ENCODE assay signal across 8 mouse cellular contexts in the genomic region with DNA sequence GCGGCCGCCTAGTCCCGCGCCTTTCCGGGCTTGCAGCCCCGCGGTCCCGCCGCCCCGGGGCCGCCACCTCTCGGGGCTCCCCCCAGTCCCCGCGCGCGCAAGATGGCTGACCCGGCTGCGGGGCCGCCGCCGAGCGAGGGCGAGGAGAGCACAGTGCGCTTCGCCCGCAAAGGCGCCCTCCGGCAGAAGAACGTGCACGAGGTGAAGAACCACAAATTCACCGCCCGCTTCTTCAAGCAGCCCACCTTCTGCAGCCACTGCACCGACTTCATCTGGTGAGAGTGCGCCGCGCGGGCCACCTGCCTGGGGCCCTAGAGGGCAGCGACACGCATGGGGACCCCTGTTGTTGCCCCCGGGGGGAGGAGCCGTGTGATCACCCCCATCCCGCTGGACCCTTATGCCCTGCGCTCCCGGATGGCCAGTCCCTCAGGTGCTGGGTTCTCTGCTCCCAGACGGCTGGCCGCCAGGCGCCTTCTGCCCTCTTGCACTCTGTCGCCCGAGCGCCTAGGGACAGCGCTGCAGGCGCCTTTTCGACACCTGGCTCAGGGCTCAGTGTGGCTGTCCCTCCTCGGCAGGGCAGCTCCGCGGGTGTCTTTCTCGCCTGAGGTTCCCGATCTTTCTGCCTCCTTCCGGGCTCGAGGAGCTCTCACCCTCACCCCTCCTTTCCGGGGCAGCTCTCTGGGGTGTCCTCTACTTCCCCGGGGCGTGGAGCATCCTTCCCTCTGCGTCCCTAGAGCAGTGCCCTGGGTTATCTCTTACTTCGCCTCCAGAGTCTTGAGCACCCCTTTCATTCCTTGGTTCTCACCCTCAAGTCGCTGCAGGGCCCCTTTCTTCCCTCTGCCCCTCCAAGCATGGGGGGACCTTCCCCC. TPM values are rescaled to one million over a fixed set of nuclear protein-coding genes. Genes with fewer than 3 reads are reported as not detected.
DNase-seq lines count a peak whose midpoint lies in the region; ATAC-seq and TF ChIP-seq lines count a peak whose summit lies in the region.

No protein-coding gene starts in this region.

- no peaks in the 10 kb centered on the region for H3K36me3 ChIP-seq in kidney, adult 2 months (ENCODE audit: control insufficient read depth, insufficient read depth, low read length)
- H3K36me3 ChIP-seq in forebrain, embryonic 15.5 days, result no peaks in the 10 kb centered on the region

- H3K9ac ChIP-seq in forebrain, embryonic 15.5 days (replicated peaks), result peak overlapping the region; percentile 60

- peak; percentile 62 for ATAC-seq in forebrain, embryonic 15.5 days (replicated peaks)
- peak; percentile 61 for ATAC-seq in inflammation-experienced regulatory T-cells, adult 6 months

- H3K4me3 ChIP-seq in kidney, adult 2 months (ENCODE audit: insufficient read depth, low read depth, low read length), result peak overlapping the region; percentile 46
- H3K4me3 ChIP-seq in forebrain, embryonic 15.5 days, result peak overlapping the region; percentile 73

- no peaks in the 10 kb centered on the region for H3K9me3 ChIP-seq in forebrain, embryonic 15.5 days

- TF ChIP-seq POLR2A in kidney, adult 2 months (IDR thresholded peaks at IDR 0.05; ENCODE audit: low read depth, low read length), result no peak

- peak overlapping the region; percentile 92 for H3K4me2 ChIP-seq in forebrain, embryonic 15.5 days (replicated peaks)

- no peaks in the 10 kb centered on the region for H3K4me1 ChIP-seq in kidney, adult 2 months (ENCODE audit: control insufficient read depth, insufficient read depth, low read length)
- H3K4me1 ChIP-seq in forebrain, embryonic 15.5 days, result peaks cover 19% of the 10 kb centered on the region

- no peak for TF ChIP-seq CTCF in kidney, adult 2 months (conservative IDR thresholded peaks at IDR 0.05; ENCODE audit: insufficient read depth, insufficient read length, low read depth, low read length)

- WGBS in kidney, adult 2 months, result under 1% methylated on average over 65 of the region's 66 CpGs
- WGBS in forebrain, embryonic 15.5 days, result under 1% methylated on average over 66 of the region's 66 CpGs

- no peaks in the 10 kb centered on the region; the same call in none of the 2 replicates for H3K27me3 ChIP-seq in kidney, adult 2 months (replicated peaks; ENCODE audit: control insufficient read depth, insufficient read depth, low read length)
- peaks cover 21% of the 10 kb centered on the region; the same call in 1 of the 2 replicates for H3K27me3 ChIP-seq in forebrain, embryonic 15.5 days

- no peak for DNase-seq in kidney, adult 2 months
- no peak for DNase-seq in kidney, adult 11 months
- DNase-seq in cerebellum, adult 11 months, result peak; percentile 69
- peak; percentile 10 for DNase-seq in lung, postnatal 36 days
- peak; percentile 50 to 51 for DNase-seq in right cerebral cortex, postnatal 10 days (ENCODE audit: low spot score in 2 of 2)
- peak; percentile 4 for DNase-seq in urinary bladder, postnatal 36 days (ENCODE audit: low spot score in 2 of 2)

- no peak overlapping the region for H3K27ac ChIP-seq in kidney, adult 2 months (ENCODE audit: insufficient read depth, low read depth, low read length)
- 0 out of 2 replicates have a peak overlapping the region, but pooled peaks have one; percentile 31 for H3K27ac ChIP-seq in forebrain, embryonic 15.5 days (replicated peaks)

RNA-seq across cellular contexts. Expression of gene Prkcb, which starts 0.9 kb away (rescaled TPM):
- polyA plus RNA-seq in kidney, adult 2 months (2012; rRNA removed), result 2.5 and 6.1 TPM in 2 replicates
- 42.9 and 48.6 TPM in 2 replicates for polyA plus RNA-seq in forebrain, embryonic 15.5 days (2015; fragmentation: Nextera tagmentation; extraction: Ambion mirVana)
- 10 to 100 TPM; 45.1 to 89.5 (median 71.9) TPM for polyA plus RNA-seq in inflammation-experienced regulatory T-cells, adult 6 months (2017; shearing (Covaris generic))

Comparison
In these comparisons a context has a peak if more than half of its experiments do, and no peak if none do; other contexts are left out.
1. DNase-seq: peak in cerebellum, adult 11 months (single experiment), lung, postnatal 36 days (single experiment), right cerebral cortex, postnatal 10 days (2 of 2) and urinary bladder, postnatal 36 days (2 of 2); none in kidney, adult 2 months (single experiment) and kidney, adult 11 months (single experiment).